Mouse (Mus musculus): ENCODE data around the gene Gpnmb. TPM values are rescaled to one million over a fixed set of nuclear protein-coding genes. Genes with fewer than 3 reads are reported as not detected.

Gpnmb gene
- total RNA-seq, 2 experiments from 2014 or later = 2.9 to 3.6 TPM

DNA sequence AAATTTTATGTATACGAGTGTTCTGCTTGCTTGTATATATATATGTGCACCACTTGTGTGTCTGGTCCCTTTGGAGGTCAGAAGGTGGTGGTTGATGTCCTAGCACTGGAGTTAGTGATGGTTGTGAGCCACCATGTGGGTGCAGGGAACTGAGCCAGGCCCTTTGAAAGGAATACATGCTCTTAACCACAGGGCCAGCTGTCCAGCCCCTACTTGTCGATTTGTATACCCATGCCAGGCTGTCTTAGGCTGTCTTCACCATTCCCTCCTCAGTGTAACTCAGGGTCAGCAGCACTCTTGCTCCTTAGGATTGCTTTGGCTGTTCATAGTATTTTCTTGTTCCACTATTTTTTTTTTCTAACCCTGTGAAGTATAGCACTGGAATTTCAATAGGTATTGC lies 41.5 kb downstream of the Gpnmb start:
- no peak overlapping the region for H3K4me3 ChIP-seq
- no peak for TF ChIP-seq CTCF (conservative IDR thresholded peaks at IDR 0.05)

DNA sequence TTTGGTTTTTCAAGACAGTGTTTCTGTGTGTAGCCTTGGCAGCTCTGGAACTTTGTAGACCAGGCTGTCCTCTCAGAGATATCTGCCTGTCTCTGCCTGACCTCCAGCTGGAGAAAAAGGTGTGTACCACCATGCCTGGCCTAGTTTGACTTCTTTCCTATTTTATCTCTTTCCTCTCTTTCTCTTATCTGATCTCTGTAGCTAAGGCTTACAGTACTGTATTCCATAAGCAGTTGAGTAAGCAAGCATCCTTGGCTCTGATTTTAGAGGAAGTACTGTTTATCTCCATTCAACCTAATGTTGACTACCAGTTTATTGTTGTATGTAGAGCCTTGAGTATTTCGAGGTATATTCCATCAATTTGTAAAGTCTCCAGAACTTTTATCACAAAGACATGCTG lies 43.0 kb downstream of the Gpnmb start:
- Histone ChIP-seq H3K4me3 (no peak overlapping the region), H3K27ac (no peak overlapping the region)
- no peak for TF ChIP-seq CTCF (conservative IDR thresholded peaks at IDR 0.05)
- no peak for DNase-seq (ENCODE audit: low spot score in 2 of 2)

More for the DNA sequence above, 41.5 kb downstream of the Gpnmb start:
- no peak for DNase-seq (ENCODE audit: low spot score in 2 of 2)
- H3K27ac ChIP-seq = no peak overlapping the region

DNA sequence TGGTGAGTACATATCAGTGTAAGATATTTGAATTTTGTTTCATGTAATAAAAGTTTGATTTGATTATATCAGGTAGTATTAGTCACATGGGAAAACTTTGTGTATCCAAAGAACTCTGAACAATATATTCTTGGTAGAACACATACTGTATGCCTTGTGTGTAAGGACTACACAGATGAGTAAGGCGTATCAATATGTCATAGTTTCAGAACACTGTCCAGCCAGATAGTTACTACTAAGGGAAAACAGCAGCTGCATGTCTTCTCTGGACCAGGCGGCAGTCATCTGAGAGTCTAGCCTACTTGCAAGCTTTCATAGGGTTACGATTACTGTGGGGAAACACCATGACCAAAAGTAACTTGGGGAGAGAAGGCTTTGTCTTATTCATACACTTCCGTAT lies 46.7 kb downstream of the Gpnmb start:
- TF ChIP-seq CTCF (conservative IDR thresholded peaks at IDR 0.05) = no peak
- DNase-seq (ENCODE audit: low spot score in 2 of 2) = no peak
- H3K27ac ChIP-seq = no peak overlapping the region
- no peak overlapping the region for H3K4me3 ChIP-seq

DNA sequence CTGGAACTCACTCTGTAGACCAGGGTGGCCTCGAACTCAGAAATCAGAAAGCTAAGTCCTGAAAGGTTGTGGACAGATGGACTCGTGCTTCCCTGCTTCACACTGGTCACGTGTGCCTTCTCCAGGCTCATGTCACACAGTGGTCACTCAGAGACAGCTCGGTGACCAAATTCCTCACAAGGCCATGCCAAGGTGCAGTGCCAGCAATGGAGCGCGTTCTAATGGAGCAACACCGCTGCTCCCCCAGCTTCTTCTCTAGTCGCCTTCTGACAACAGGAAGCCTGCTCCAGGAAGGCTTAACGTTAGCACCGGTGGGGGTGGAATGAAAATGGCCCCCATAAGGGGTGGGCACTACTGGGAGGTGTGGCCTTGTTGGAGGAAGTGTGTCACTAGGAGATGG lies 58.6 kb downstream of the Gpnmb start:
- Histone ChIP-seq H3K27ac (no peak overlapping the region), H3K4me3 (no peak overlapping the region)
- TF ChIP-seq CTCF (conservative IDR thresholded peaks at IDR 0.05) = no peak
- DNase-seq (ENCODE audit: low spot score in 2 of 2) = no peak

DNA sequence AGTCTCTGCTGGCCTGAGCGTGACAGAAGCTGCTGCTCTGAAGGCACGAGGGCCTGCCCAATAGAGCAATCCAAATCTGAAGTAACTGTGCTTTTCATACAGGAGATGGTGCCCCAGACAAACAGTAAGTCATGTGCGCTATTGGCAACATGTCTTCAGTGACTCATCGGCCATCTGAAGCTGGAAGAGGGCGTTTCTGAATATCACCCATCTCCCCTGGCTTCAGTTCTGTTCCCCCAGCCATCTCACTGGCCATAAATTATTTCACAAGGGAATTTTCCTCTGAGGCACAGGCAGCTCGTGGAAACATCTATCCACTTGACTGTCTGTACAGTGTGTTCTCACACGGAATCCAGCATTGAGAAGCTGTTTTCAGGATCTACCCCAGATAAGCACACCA lies 60.1 kb downstream of the Gpnmb start:
- Histone ChIP-seq H3K27ac (peak overlapping the region; percentile 79), H3K4me3 (no peak overlapping the region)
- peak; percentile 23 to 32 for DNase-seq (ENCODE audit: low spot score in 2 of 2)
- TF ChIP-seq CTCF (conservative IDR thresholded peaks at IDR 0.05) = no peak

DNA sequence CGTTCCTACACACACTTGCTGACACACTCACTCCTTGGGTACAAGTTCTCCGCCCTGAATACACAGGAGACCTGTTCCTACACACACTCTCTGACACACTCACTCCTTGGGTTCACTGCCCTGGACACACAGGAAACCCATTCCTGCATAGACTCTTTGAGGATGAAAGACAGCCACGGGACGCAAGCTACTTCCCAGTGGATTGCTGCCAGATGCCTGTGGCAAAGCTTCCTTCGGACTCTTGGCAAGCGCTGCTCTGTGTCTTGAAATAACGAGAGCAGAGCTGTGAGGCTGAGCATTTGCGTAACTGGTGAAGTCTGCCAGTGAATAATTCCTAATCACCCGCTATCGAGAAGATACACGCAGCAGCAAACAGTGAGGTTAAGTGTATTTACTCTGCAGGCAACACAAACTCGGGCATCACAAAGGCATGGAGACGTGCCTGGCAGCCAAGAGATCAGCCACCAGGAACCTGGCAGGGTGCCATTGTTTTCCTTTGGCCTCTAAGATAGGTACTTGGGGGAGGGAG lies 60.7 kb downstream of the Gpnmb start:
- DNase-seq (ENCODE audit: low spot score in 2 of 2) = peak; percentile 52 to 65
- Histone ChIP-seq H3K4me3 (peak overlapping the region; percentile 8), H3K27ac (peak overlapping the region; percentile 79)
- no peak for TF ChIP-seq CTCF (conservative IDR thresholded peaks at IDR 0.05)

DNA sequence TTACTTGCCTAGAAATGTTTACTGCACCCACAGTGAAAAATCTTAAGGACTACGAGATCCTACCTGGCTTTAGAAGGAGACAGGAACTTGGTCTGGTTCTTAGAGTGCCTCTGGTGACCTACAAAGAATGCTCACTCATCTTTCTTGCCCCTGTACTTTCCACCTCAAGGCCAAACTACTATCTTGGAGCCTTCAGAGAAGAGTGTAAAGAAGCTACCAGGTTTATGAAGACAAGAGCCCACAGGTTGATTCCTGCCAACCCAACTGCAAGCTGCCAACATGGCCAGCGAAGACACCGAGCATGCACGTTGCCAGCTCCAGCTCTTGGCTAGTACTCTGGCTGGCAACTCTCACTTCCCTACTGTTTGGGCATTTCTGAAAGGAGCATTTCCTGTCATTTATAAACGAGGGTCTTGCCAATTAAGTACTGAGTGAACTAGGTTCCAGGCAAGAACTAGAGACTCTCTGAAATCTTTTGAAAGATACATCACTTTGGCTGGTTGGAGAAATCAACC lies 61.3 kb downstream of the Gpnmb start:
- TF ChIP-seq CTCF (conservative IDR thresholded peaks at IDR 0.05) = no peak
- no peak for DNase-seq (ENCODE audit: low spot score in 2 of 2)
- H3K27ac ChIP-seq = peak overlapping the region; percentile 79
- H3K4me3 ChIP-seq = peak overlapping the region; percentile 8

DNA sequence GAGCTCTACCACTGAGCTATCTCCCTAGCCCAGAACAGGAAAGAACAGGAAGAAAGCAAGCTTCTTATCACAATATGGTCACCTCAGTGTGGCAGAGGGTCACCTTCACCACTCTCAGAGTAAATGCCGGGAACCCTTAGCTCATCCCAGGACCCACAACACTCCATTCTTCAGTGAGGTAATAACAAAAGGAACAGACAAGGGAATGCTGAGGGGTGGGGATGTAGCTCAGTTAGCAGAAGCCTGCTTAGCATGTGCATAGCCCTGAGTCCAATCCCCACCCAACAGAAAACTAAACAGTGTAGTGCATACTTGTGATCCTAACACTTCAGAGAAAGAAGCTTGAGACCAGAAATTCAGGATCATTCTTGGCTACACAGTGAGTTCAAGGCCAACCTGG lies 62.7 kb downstream of the Gpnmb start:
- H3K27ac ChIP-seq = no peak overlapping the region
- TF ChIP-seq CTCF (conservative IDR thresholded peaks at IDR 0.05) = no peak
- H3K4me3 ChIP-seq = no peak overlapping the region
- DNase-seq (ENCODE audit: low spot score in 2 of 2) = no peak

DNA sequence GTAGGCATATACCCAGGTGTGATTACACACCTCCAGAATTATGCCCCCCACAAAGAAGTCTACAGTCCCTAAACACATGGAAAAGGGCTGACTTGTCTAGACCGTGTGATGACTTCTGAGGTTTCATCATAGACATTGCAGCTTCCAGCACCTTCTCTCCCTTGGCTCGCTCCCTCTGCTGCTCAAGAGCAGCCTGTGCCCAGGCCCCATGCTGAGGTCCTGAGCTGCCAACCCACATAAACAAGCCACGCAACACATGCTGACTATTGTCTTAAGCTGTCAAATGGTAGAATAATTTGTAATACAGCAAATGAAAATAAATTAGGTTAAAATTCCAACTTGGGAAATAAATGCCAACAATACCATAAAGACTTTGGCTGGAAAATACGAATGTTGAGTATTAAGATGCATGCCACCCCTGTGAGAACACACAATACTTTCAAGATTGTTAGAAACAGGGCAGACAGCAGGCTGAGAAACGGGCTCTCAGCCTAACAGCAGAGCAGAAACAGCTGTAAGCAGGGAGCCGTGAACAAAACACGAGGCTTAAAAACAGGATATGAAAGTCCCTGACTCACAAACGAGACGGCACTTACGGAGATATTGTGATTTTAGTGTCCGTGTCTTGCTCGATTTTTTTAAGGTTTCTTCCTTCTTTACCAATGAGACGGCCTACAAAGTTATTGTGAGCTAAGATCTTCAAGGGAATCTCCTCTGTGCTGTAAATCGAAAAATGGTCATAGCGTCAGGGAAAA lies 70.6 kb downstream of the Gpnmb start:
- no peak for TF ChIP-seq CTCF (conservative IDR thresholded peaks at IDR 0.05)
- DNase-seq (ENCODE audit: low spot score in 2 of 2) = no peak
- Histone ChIP-seq H3K4me3 (no peak overlapping the region), H3K27ac (no peak overlapping the region)

DNA sequence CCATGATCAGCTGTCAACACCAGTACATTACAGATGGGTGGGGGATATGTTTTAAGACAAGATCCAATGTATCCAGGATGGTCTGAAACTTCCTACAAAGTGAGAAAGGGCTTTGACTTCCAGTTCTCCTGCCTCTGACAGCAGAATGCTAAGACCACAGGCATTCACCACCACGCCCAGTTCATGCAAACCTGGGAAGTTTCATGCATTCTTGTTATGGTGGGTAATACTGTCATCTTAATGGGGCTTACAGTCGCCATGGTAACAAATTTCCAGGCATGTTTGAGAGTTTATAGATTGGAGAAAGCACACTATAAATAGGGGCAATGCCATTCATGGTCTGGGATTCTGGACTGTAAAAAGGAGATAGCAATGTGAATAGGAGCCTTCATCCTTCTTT lies 72.8 kb downstream of the Gpnmb start:
- DNase-seq (ENCODE audit: low spot score in 2 of 2) = no peak
- Histone ChIP-seq H3K4me3 (no peak overlapping the region), H3K27ac (no peak overlapping the region)
- no peak for TF ChIP-seq CTCF (conservative IDR thresholded peaks at IDR 0.05)

DNA sequence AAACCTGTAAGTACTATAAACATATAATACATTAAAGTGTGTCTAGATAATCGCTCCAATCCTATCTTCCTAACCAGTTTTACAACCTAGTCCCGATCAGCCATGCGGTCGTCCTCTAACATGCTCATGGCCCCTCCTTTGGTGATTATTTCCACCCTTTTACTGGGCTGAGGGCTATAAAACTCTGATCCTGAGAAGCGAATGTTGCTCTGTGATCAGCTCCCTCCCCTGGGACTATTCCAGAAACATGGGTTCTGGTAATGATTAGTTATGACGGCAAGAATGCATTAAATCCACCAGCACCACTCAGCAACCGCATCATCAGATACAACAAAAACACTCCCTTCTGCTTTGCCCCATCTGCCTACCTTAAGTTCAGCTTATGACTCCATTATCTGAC lies 77.5 kb downstream of the Gpnmb start:
- H3K4me3 ChIP-seq = no peak overlapping the region
- no peak for TF ChIP-seq CTCF (conservative IDR thresholded peaks at IDR 0.05)

DNA sequence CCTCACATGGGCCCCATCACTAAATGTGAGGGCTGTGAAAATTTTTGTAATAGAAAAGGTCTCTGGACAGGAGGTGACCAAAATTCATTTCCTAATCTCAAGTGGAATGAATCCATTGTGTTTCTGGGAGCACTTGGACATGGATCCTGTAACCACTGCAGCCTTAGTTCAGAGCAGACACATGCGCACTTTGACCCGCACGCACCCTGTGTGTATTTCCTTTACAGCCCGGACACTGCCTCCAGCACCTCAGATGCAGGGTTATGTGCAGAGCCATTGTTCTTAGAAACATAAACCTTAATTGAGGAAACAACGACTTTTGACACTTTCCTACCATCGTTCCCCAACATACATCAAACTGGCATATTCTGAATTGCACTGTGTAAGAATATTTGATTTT lies 78.1 kb downstream of the Gpnmb start:
- TF ChIP-seq CTCF (conservative IDR thresholded peaks at IDR 0.05) = no peak
- no peak for DNase-seq (ENCODE audit: low spot score in 2 of 2)
- H3K27ac ChIP-seq = no peak overlapping the region
- H3K4me3 ChIP-seq = no peak overlapping the region

More for the DNA sequence above, 77.5 kb downstream of the Gpnmb start:
- no peak for DNase-seq (ENCODE audit: low spot score in 2 of 2)
- H3K27ac ChIP-seq = no peak overlapping the region

DNA sequence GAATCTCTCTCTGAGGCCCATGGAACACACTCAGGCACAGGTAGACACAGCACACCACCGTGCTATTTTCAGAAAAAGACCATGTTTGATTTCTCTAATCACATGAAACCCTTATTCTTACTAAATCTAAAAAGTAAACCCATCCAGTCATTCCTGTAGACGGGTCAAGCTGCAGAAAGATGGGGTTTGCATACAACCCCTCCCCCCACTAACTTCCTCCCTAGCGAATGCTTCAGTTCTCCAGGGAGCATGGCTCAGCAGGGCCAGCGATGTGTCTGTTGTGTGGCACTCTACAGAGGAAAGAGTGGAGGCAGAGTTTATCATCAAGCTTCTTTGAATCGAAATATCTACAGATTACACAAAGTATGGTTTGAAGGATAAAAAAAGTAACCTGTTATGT lies 79.2 kb downstream of the Gpnmb start:
- DNase-seq (ENCODE audit: low spot score in 2 of 2) = no peak
- H3K27ac ChIP-seq = no peak overlapping the region
- no peak for TF ChIP-seq CTCF (conservative IDR thresholded peaks at IDR 0.05)
- no peak overlapping the region for H3K4me3 ChIP-seq

DNA sequence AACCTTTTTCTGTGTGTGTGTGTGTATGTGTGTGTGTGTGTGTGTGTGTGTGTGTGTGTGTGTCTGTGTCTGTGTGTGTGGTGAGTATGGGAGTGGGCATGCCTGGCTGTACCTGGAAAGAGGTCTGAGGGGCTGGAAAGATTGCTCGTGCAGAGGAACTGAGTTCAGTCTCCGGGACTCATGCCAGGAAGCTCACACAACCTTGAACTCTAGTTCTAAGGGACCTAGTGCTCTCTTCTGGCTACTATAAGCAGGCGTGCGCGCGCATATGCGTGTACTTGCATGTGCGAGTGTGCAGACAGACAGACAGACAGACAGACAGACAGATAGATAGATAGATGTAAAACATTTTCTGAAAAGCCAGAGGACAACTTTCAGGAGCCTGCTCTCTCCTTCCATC lies 79.9 kb downstream of the Gpnmb start:
- no peak overlapping the region for H3K4me3 ChIP-seq
- DNase-seq (ENCODE audit: low spot score in 2 of 2) = no peak
- no peak overlapping the region for H3K27ac ChIP-seq
- no peak for TF ChIP-seq CTCF (conservative IDR thresholded peaks at IDR 0.05)

Data from layer of hippocampus, adult 2 months (tissue).